Mouse (Mus musculus): ENCODE measurements around the gene Gstp1.

- TF ChIP-seq CTCF (IDR thresholded peaks at IDR 0.05) (no peak), EP300 (IDR thresholded peaks at IDR 0.05; ENCODE audit: insufficient read depth, low read depth, low read length) (no peak)
Observed at GRCm38 (mm10) chr19:4033298-4033697, 4.5 kb downstream of the Gstp1 start.
